Mouse (Mus musculus): ENCODE measurements around the gene Mob1a.

The Mob1a gene

GRCm38 (mm10) chr6:83325525-83326393 is at the start of gene Mob1a, which contains the start of gene Mthfd2:
Gene Mob1a, plus strand, starts transcription at chr6:83326016.
Gene Mthfd2, minus strand, starts transcription at chr6:83325908.
- DNase-seq = peak; percentile 96 to 97

- no peak for DNase-seq
Measured at GRCm38 (mm10) chr6:83277151-83277550, 48.7 kb upstream of the Mob1a start.

- DNase-seq = peak; percentile 52 to 56
Measured at GRCm38 (mm10) chr6:83278881-83279280, 46.9 kb upstream of the Mob1a start.

- DNase-seq = peak; percentile 40 to 45
Measured at GRCm38 (mm10) chr6:83280256-83280955, 45.4 kb upstream of the Mob1a start.

- DNase-seq = no peak
Measured at GRCm38 (mm10) chr6:83300447-83301229, 25.2 kb upstream of the Mob1a start.

GRCm38 (mm10) chr6:83301294-83301693 is 24.5 kb upstream of the Mob1a start:
- DNase-seq = no peak

- DNase-seq = peak in 1 of 2 experiments; percentile 15
Measured at GRCm38 (mm10) chr6:83302264-83302663, 23.6 kb upstream of the Mob1a start.

- no peak for DNase-seq
Measured at GRCm38 (mm10) chr6:83309017-83309416, 16.8 kb upstream of the Mob1a start.

GRCm38 (mm10) chr6:83311206-83311605 is 14.6 kb upstream of the Mob1a start:
- no peak for DNase-seq

GRCm38 (mm10) chr6:83312021-83312420 is 13.8 kb upstream of the Mob1a start:
- no peak for DNase-seq

GRCm38 (mm10) chr6:83312514-83312913 is 13.3 kb upstream of the Mob1a start:
- DNase-seq = no peak

GRCm38 (mm10) chr6:83315293-83315692 is 10.5 kb upstream of the Mob1a start:
- DNase-seq = no peak

- peak in 1 of 2 experiments; percentile 17 for DNase-seq
Measured at GRCm38 (mm10) chr6:83316022-83316421, 9.8 kb upstream of the Mob1a start.

- DNase-seq = peak; percentile 97 to 98
Measured at GRCm38 (mm10) chr6:83317108-83317741, 8.6 kb upstream of the Mob1a start.

- no peak for DNase-seq
Measured at GRCm38 (mm10) chr6:83321927-83322326, 3.9 kb upstream of the Mob1a start.

- no peak for DNase-seq
Measured at GRCm38 (mm10) chr6:83322794-83323193, 3.0 kb upstream of the Mob1a start.

GRCm38 (mm10) chr6:83323652-83324419 is 2.0 kb upstream of the Mob1a start:
- DNase-seq = no peak

GRCm38 (mm10) chr6:83326394-83326736 is 549 bp downstream of the Mob1a start:
- no peak for DNase-seq

- no peak for DNase-seq
Measured at GRCm38 (mm10) chr6:83326761-83327160, 945 bp downstream of the Mob1a start.

GRCm38 (mm10) chr6:83327591-83328190 is 1.9 kb downstream of the Mob1a start:
- no peak for DNase-seq

- DNase-seq = peak; percentile 60 to 71
Measured at GRCm38 (mm10) chr6:83341387-83341786, 15.6 kb downstream of the Mob1a start.

All from cerebellum, postnatal 10 days (tissue).